8 mouse cellular contexts compared by ENCODE assay signal in genomic region chr12:3981350-3982131, GRCm38 (mm10). TPM values are rescaled to one million over a fixed set of nuclear protein-coding genes. Genes with fewer than 3 reads are reported as not detected.
DNase-seq lines count a peak whose midpoint lies in the region; ATAC-seq and TF ChIP-seq lines count a peak whose summit lies in the region.

No protein-coding gene starts in this region.

- no peaks in the 10 kb centered on the region for H3K9me3 ChIP-seq in hindbrain, embryonic 10.5 days
- no peaks in the 10 kb centered on the region for H3K9me3 ChIP-seq in lung, embryonic 15.5 days

- 0 out of 2 replicates have a peak, but pooled peaks have one; percentile 24 for TF ChIP-seq POLR2A in olfactory bulb, adult 2 months (IDR thresholded peaks at IDR 0.05; ENCODE audit: insufficient read depth, low read depth, low read length)

- peak; percentile 78 for DNase-seq in NIH3T3 (ENCODE audit: low read depth)
- peak; percentile 86 for DNase-seq in cerebellum, adult 9-10 months
- DNase-seq in hindbrain, embryonic 10.5 days (ENCODE audit: low spot score): peak; percentile 82
- peak; percentile 67 for DNase-seq in layer of hippocampus, adult 9-10 months (ENCODE audit: low spot score)
- peak; percentile 67 to 72 for DNase-seq in thymus, postnatal 10 days (ENCODE audit: low spot score in 2 of 2)

- peak overlapping the region; percentile 95 for H3K4me2 ChIP-seq in lung, embryonic 15.5 days

- H3K36me3 ChIP-seq in hindbrain, embryonic 10.5 days: peaks cover 33% of the 10 kb centered on the region
- no peaks in the 10 kb centered on the region for H3K36me3 ChIP-seq in lung, embryonic 15.5 days

- WGBS in hindbrain, embryonic 10.5 days: under 1% methylated on average over 41 of the region's 41 CpGs
- WGBS in lung, embryonic 15.5 days: under 1% methylated on average over 40 of the region's 41 CpGs
- 3% methylated on average over 41 of the region's 41 CpGs for WGBS in olfactory bulb, adult 2 months

- peaks cover 18% of the 10 kb centered on the region for H3K27me3 ChIP-seq in hindbrain, embryonic 10.5 days (ENCODE audit: insufficient read depth, poor library complexity, severe bottlenecking)
- no peaks in the 10 kb centered on the region for H3K27me3 ChIP-seq in lung, embryonic 15.5 days

- H3K4me3 ChIP-seq in hindbrain, embryonic 10.5 days: peak overlapping the region; percentile 60
- peak overlapping the region; percentile 49 for H3K4me3 ChIP-seq in lung, embryonic 15.5 days
- peak overlapping the region; percentile 50 for H3K4me3 ChIP-seq in olfactory bulb, adult 2 months (ENCODE audit: insufficient read depth, low read depth, low read length)

- ATAC-seq in frontal cortex, adult (ENCODE audit: low TSS enrichment): peak; percentile 88
- ATAC-seq in lung, embryonic 15.5 days (ENCODE audit: borderline replicate concordance, extremely low read depth, low FRiP score, low TSS enrichment): peak; percentile 97

- H3K9ac ChIP-seq in lung, embryonic 15.5 days: peak overlapping the region; percentile 50

- peak overlapping the region; percentile 64 for H3K27ac ChIP-seq in hindbrain, embryonic 10.5 days
- peak overlapping the region; percentile 74 for H3K27ac ChIP-seq in lung, embryonic 15.5 days
- H3K27ac ChIP-seq in olfactory bulb, adult 2 months (ENCODE audit: insufficient read depth, low read depth, low read length): no peak overlapping the region

- H3K4me1 ChIP-seq in hindbrain, embryonic 10.5 days (replicated peaks): peaks cover 19% of the 10 kb centered on the region
- peaks cover 21% of the 10 kb centered on the region for H3K4me1 ChIP-seq in lung, embryonic 15.5 days
- peaks cover 21% of the 10 kb centered on the region for H3K4me1 ChIP-seq in olfactory bulb, adult 2 months (ENCODE audit: control insufficient read depth, insufficient read depth, low read length)

- no peak for TF ChIP-seq CTCF in olfactory bulb, adult 2 months (IDR thresholded peaks at IDR 0.05; ENCODE audit: insufficient read depth, low read depth, low read length)

RNA-seq across cellular contexts. Expression of gene Pomc, which starts 26.8 kb away (rescaled TPM):
- 6.6 and 7.2 TPM in 2 replicates for polyA plus RNA-seq in hindbrain, embryonic 10.5 days (2016; fragmentation: Nextera tagmentation; extraction: Ambion mirVana)
- 3.1 and 3.2 TPM in 2 replicates for polyA plus RNA-seq in lung, embryonic 15.5 days (2015; fragmentation: Nextera tagmentation; extraction: Ambion mirVana)
- polyA plus RNA-seq in olfactory bulb, adult 2 months (2012; ENCODE audit: insufficient read depth, insufficient read length, low replicate concordance, missing spikeins): not detected in 2 replicates

RNA-seq across cellular contexts. Expression of gene Efr3b, which starts 57.2 kb away (rescaled TPM):
- polyA plus RNA-seq in hindbrain, embryonic 10.5 days (2016; fragmentation: Nextera tagmentation; extraction: Ambion mirVana): 10.6 and 16.5 TPM in 2 replicates
- 4.0 and 4.2 TPM in 2 replicates for polyA plus RNA-seq in lung, embryonic 15.5 days (2015; fragmentation: Nextera tagmentation; extraction: Ambion mirVana)
- not detected in 2 replicates for polyA plus RNA-seq in olfactory bulb, adult 2 months (2012; ENCODE audit: insufficient read depth, insufficient read length, low replicate concordance, missing spikeins)
